Mouse (Mus musculus): ENCODE results near the gene Tmem178b.

DNA sequence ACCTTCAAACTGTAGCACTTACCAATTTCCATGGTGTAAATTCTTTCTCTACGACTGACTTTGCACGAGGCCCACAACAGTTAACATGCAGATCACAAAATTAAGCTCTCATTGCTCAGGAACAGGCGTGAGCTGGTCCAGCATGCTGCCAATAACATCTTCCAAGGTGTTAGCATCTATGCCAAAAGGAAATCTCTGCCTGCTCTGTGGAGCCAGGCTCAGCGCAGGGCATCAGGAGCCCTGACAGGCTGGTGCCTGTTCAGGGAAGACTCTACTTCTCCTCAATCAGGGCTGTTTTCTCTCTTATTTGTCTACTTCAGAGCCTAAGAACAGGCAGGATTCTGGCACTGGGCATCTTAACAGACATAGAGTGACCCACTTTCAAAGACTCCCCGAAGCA, 80.9 kb downstream of the Tmem178b start:
- TF ChIP-seq ZC3H11A (IDR thresholded peaks at IDR 0.05; ENCODE audit: borderline replicate concordance, low read depth, low read length) = no peak
- TF ChIP-seq ZNF384 (IDR thresholded peaks at IDR 0.05; ENCODE audit: low read depth, low read length) = no peak

All from ES-E14 (cell line).